Mouse (Mus musculus): ENCODE data around the gene Sh3rf1. TPM values are rescaled to one million over a fixed set of nuclear protein-coding genes. Genes with fewer than 3 reads are reported as not detected.

Sh3rf1 gene
- 10 to 100 TPM; 42.1 to 42.2 TPM for total RNA-seq (2021)

DNA sequence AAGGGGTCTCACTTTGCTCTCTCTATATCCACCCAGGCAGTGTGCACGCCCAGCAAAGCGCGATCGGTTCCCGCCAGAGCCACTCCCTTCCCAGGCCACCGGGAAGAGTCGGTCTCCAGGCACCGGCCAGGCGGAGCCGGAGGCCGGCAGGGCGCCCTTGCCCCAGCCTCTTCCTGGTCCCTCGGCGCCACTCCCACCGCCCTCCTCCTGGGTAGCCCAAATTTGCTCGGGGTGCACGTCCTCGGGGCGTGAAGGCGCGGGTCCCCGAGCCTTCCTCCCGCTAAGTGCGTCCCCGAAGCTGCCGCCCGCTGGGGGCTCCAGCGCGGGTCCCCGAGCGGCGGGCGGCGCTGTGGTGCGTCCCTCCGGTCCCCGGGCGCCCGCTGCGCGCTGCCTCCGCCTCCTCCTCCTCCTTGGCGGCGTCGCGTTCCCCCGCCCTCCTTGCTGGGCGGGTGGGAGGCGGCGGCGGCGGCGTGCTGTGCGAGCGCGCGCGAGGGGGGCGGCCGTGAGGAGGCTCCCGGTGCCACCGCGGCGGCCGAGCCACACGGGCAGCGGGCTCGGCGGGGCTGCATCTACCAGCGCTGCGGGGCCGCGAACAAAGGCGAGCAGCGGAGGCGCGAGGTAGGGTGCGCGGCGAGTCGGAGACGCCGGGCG, at the start of gene Sh3rf1:
TSS of gene Sh3rf1 (plus strand) at position 144 of the 651 bp plus-strand sequence.
- intact Hi-C loops (cut with DNase I): loop anchor here (5.0 to 10.0 kb wide), 3 partner anchors 129 to 291 kb away; no protein-coding TSS in a partner anchor
- peak; percentile 66 to 91 for DNase-seq (ENCODE audit: extremely low spot score in 1 of 2, low spot score in 2 of 2)

DNA sequence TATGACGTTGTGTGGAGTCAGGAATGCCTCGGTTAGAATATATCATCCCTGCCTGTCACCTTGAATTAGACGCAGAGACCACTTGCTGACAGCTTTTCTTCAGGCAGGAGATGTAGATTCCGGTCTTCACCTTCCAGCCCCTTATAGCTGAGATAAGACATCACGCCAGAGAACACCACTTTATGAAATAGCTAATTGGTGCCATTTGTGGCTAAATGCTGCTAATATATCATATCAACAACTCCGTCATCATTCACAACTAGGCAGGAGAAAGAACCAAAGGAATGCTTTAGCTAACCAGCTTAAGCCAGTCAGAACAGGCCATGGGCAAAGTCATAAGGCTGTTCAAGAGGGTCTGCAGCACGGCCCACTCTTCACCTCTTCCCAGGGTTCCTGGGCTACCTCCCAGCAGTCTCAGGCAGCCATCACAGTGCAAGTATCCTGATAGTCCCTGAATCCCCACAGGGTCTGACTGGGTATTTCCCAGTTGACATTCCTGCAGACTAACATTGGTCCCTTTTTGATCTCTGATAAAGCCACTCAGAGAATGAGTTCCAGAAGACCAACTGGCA, 49.7 kb upstream of the Sh3rf1 start:
- intact Hi-C loops (cut with DNase I): no loop called here
- no peak for DNase-seq (ENCODE audit: extremely low spot score in 1 of 2, low spot score in 2 of 2)

- intact Hi-C loops (cut with DNase I): no loop called here
Observed at GRCm38 (mm10) chr8:61175876-61176275, 47.8 kb upstream of the Sh3rf1 start.

GRCm38 (mm10) chr8:61177680-61178593, 45.7 kb upstream of the Sh3rf1 start:
- DNase-seq (ENCODE audit: extremely low spot score in 1 of 2, low spot score in 2 of 2): no peak
- intact Hi-C loops (cut with DNase I): no loop called here

More at GRCm38 (mm10) chr8:61175876-61176275, 47.8 kb upstream of the Sh3rf1 start:
- DNase-seq (ENCODE audit: extremely low spot score in 1 of 2, low spot score in 2 of 2): no peak

GRCm38 (mm10) chr8:61178594-61179140, 45.0 kb upstream of the Sh3rf1 start:
- intact Hi-C loops (cut with DNase I): no loop called here
- DNase-seq (ENCODE audit: extremely low spot score in 1 of 2, low spot score in 2 of 2): no peak

DNA sequence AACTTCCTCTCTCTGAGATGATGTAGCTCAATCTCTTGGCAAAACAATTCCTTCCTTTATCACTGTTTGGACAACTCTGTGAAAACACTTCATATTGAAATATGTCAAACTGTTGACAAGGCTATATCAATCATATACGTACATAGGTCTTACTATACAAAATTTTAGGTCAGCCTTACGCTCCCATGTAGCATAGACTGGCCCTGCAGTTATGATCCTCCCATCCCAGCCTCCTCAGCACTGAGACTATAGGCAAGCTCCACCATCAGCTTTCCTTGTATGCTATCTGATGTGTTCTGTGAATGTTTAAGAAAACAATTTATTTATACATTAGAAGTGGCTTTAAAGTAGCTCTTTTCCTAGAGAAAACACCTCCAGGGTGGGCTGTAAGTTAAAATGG, 42.1 kb upstream of the Sh3rf1 start:
- no peak for DNase-seq (ENCODE audit: extremely low spot score in 1 of 2, low spot score in 2 of 2)
- intact Hi-C loops (cut with DNase I): no loop called here

- intact Hi-C loops (cut with DNase I): no loop called here
- DNase-seq (ENCODE audit: extremely low spot score in 1 of 2, low spot score in 2 of 2): no peak
Observed at GRCm38 (mm10) chr8:61182020-61182419, 41.7 kb upstream of the Sh3rf1 start.

DNA sequence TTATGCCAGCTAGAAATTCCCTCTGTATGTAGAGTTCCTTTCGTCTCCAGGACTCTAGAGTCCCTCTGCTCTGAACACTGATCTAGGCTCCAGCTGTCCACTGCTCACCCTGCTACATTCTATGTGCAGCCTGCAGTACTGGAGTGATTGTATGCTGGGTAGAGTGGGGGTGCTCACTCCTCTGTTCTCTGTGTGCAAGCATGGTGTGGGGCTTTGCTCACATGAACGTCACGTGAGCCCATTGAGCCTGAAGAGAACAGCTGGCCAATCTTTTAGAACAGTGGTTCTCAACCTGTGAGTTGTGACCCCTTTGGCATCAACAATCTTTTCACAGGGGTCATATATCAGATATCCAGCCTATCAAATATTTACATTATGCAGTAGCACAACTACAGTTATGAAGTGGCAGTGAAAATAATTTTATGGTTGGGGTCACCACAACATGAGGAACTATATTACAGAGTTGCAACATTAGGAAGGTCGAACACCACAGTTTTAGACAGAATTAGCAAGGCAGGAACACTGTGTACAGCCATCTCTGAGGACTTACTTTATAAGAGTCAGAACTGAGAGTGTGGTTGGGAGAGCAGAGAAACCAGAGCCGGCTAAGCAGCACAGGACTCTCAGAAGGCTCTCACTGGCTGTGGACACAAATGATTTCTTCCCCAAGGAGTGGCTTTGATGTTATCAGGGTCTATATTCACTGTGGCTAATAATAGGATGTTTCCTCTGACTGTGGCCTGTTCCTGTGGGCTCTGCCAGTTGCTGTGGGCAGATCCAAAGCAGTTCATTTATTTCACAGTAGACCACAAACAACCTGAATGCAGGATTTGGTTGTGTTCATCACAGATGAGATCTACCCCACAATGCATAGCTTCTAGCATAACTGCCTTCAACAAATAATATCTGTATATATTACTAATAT, 38.1 kb upstream of the Sh3rf1 start:
- intact Hi-C loops (cut with DNase I): no loop called here
- DNase-seq (ENCODE audit: extremely low spot score in 1 of 2, low spot score in 2 of 2): no peak

DNA sequence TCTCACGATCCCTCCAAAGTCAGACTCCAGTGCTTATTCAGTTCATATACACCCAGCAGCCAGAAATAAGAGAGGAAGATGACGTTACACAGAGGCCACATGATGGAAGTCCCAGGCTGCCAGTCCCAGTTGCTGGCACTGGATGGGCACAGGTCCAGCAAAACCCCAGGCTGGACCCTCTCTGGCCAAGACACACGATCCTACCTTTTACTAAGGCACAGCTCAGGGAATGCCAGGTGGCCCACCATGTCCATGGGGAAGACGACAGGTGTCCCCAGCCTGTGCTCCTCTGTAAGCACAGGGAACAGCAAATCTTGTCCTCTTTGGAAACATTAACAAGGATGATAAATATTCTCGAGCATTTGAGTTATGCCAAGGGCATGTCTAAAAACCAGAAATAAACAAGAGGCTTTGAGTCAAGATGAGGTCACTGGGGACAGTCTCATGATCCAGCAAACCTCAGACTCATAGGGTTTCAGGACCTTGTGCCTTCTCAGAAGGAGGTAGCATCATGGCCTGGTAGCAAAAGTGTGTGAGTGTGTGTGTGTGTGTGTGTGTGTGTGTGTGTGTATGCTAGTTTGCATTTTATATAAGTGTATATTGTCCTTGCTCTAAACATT, 29.3 kb upstream of the Sh3rf1 start:
- intact Hi-C loops (cut with DNase I): no loop called here
- DNase-seq (ENCODE audit: extremely low spot score in 1 of 2, low spot score in 2 of 2): no peak

GRCm38 (mm10) chr8:61200254-61200887, 23.3 kb upstream of the Sh3rf1 start:
- DNase-seq (ENCODE audit: extremely low spot score in 1 of 2, low spot score in 2 of 2): no peak
- intact Hi-C loops (cut with DNase I): no loop called here

GRCm38 (mm10) chr8:61203035-61203826, 20.4 kb upstream of the Sh3rf1 start:
- DNase-seq (ENCODE audit: extremely low spot score in 1 of 2, low spot score in 2 of 2): no peak
- intact Hi-C loops (cut with DNase I): no loop called here

DNA sequence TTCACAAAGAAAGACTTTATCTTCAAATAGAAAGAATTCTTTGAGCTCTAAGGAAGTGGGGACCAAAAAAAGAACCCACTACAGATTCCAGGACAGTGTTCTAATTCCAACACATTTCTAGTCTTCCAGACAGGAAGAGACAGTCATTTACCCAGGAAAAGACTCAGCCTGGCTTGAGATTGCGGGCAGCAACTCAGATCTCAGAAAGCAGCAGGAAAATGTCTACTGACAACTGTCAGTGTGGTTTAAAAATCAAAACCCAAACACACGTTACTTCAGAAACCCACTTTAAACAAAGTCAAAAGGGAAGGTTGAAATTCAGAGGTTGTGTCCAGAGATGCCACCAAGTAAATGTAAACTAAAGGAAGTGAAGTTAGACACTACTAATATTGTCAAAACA, 16.8 kb upstream of the Sh3rf1 start:
- intact Hi-C loops (cut with DNase I): no loop called here
- no peak for DNase-seq (ENCODE audit: extremely low spot score in 1 of 2, low spot score in 2 of 2)

DNA sequence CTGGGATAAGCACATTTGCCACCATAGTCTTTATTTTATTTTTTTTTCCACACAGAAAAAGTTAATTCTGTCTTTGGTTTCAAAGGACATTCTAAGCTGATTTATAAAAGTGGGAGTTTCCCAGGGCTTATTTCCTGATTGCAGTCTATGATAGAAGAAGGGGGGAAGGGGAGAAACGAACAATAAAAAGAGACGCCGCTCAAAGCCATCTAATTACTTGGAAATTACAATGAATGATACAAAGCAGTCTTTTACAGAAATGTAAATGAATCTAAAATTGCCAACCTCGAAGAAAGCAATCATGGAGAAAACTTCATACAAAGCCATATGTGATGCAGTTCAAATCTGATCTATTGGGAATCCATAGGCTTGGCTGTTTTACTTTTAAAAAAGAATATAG, 16.0 kb upstream of the Sh3rf1 start:
- DNase-seq (ENCODE audit: extremely low spot score in 1 of 2, low spot score in 2 of 2): no peak
- intact Hi-C loops (cut with DNase I): no loop called here

DNA sequence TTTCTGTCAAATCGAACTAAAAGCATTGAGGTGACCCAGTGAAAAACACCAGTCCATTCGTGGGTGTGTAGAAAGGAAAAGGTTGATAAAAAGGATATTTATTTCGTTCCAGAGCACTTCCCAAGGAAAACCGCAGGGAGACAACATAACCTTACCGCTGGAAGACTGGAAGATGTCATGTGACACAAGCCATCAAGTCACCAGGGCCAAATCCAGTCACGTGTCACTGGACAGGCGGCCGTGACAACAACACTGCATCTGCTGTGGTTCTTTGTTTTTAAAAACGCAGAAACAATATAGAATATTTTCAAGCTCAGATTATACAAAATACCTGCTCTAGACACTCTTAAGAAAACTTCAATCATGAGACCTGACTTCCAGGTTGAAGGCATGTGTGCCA, 15.0 kb upstream of the Sh3rf1 start:
- intact Hi-C loops (cut with DNase I): no loop called here
- DNase-seq (ENCODE audit: extremely low spot score in 1 of 2, low spot score in 2 of 2): no peak

- no peak for DNase-seq (ENCODE audit: extremely low spot score in 1 of 2, low spot score in 2 of 2)
- intact Hi-C loops (cut with DNase I): no loop called here
Observed at GRCm38 (mm10) chr8:61210836-61211235, 12.8 kb upstream of the Sh3rf1 start.

DNA sequence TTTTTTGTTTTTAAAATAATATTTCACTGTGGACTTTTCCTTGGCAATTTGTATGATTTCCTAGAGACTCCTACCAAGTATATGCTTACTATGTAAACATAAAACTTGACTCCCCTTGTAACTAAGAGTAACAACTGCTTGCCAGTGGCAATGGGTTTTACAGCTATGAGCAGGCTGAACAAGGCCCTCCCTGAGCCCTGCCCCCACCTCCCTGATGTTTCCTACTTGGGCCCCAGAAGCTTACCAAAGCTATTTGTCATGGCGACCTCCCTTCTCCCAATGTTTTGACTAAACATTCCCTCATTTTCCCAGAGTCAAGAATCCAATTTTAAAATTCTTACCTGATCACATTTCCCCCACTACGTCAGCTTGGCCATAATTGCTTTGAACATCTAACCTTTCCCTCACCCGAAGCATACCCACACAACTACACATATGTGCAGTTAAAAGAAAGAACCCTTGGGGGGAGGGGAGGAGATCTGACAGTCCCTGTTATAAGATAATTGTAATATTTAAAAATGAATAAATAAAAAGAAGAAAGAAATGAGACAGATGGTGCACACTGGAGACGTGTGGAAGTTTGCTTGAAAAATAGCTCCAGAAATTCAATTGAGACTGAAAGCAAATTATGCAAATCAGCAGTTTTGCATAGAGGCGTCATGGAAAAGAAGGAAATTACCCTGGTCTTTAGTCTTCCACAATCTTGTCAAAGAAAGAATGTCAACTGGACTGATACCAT, 8.4 kb upstream of the Sh3rf1 start:
- intact Hi-C loops (cut with DNase I): no loop called here
- no peak for DNase-seq (ENCODE audit: extremely low spot score in 1 of 2, low spot score in 2 of 2)

Data from left cerebral cortex, postnatal 10 days (tissue).